Mouse (Mus musculus) layer of hippocampus, postnatal 14 days (tissue): ENCODE measurements at regions not wholly inside any gene's neighbourhood (a gene's known extent, or its start where the extent isn't known, plus 50 kb on each side); places are given as distances from the start of the nearest gene placed in this dataset.

Source experiments
- DNase-seq, 2 experiments: peaks; one replicate each; pipeline ENCODE4 v3.0.0; 2021 to 2022; ENCODE audit warnings: low spot score in 2 of 2, mixed read lengths in 1 of 2

- no peak for DNase-seq
Measured at GRCm38 (mm10) chr4:54704696-54705095, 240.2 kb upstream of the Zfp462 start.

GRCm38 (mm10) chr4:54709751-54710150, 235.1 kb upstream of the Zfp462 start:
- DNase-seq = no peak

GRCm38 (mm10) chr4:54712929-54713328, 231.9 kb upstream of the Zfp462 start:
- no peak for DNase-seq

GRCm38 (mm10) chr4:54714612-54715342, 230.1 kb upstream of the Zfp462 start:
- DNase-seq = no peak

DNA sequence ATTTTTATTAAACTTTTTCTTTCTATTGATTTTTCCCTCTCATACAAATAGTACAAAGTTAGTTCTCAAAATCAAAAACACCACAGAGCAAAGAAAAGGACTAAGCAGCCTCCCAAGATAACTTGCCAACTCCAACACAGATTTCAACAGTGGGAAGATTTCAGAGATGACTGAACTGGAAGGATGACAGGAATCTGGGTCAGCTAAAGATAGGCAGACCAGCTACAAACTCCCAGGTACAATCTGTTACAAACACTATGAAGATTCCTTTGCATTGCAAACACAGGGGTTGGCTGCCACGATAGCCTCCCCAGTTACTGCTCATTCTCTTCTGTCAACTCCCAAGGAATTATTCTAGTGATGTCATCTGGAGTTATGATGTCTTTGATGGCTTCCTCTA, 226.8 kb upstream of the Zfp462 start:
- no peak for DNase-seq

- DNase-seq = no peak
Measured at GRCm38 (mm10) chr4:54739001-54739400, 205.8 kb upstream of the Zfp462 start.

- no peak for DNase-seq
Measured at GRCm38 (mm10) chr4:54751458-54751857, 193.4 kb upstream of the Zfp462 start.

- no peak for DNase-seq
Measured at GRCm38 (mm10) chr4:54756441-54756840, 188.4 kb upstream of the Zfp462 start.

DNA sequence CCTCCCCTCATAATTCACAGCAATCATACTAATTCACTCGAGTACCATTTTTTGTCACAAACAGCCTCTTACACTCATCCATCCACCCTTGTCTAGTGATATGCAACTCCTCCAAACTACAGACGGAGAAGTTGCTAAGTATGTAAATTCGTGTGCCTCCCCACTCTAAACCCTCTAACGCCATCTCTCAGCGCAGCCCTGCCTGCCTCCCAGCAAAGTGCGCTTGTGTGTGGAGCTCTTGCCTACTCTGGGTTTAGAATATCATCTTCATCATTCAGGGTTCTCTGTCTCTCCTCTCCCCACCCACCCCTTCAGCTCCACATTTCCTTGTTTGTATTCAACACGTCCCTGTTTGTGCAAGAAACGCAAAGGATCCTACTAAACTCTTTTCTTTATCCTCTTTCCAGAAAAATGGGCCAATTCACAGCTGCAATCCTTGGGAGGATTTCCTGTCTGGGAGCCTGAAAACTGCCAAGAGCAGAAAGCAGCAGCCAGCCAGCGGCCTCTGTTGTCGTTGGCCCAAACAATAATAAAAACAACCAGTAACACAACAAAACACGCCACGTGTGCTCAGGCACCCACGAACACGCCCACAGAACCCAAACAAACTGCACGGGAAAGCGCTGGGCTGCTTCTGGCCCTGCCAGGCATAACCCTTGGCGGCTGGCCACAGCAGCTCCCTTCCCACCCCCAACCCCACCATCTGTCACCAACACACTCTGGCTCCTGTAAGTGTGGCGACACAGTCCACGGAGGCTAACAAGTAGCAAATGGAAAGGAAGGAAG, 186.9 kb upstream of the Zfp462 start:
- DNase-seq = peak; percentile 32 to 60

DNA sequence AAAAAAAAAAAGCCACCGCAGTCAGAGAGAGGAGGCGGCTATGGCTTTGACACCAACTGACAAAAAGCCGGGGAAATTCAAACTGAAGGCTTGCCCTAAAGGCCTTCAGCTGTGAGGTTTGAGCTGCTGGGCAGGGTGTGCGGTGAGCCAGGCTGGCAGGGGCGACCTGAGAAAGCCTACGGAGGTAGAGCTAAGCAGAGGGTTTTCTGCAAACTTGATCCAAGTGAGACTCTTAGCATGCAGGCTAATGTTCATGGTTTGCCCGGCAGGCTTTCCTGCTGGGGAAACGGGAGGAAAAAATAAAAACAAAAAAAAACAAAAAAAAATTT, 186.4 kb upstream of the Zfp462 start:
- no peak for DNase-seq

GRCm38 (mm10) chr4:54761257-54761656, 183.6 kb upstream of the Zfp462 start:
- no peak for DNase-seq

- DNase-seq = peak in 1 of 2 experiments; percentile 62
Measured at GRCm38 (mm10) chr4:54765045-54765444, 179.8 kb upstream of the Zfp462 start.

GRCm38 (mm10) chr4:54767506-54768200, 177.2 kb upstream of the Zfp462 start:
- no peak for DNase-seq

- DNase-seq = no peak
Measured at GRCm38 (mm10) chr4:54768836-54769235, 176.0 kb upstream of the Zfp462 start.

DNA sequence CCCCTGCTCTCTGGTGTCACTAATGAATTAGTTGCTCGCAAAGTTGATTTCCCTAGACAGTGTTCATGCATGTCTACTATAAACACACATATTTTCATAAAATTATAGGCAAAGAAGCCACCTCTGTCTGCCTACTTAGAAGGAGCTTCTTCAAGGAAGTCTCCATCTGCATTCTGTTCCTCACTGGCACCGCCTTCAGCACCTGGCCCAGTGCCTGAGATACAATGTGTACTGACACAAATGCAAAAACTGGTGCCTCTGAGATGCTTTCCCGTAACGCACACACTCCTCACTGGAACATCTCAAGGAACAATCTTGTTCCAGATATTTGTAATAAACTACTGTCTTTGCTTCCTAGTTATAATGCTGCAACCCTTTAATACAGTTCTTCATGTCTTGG, 170.8 kb upstream of the Zfp462 start:
- DNase-seq = peak in 1 of 2 experiments; percentile 47

- no peak for DNase-seq
Measured at GRCm38 (mm10) chr4:54774717-54775116, 170.1 kb upstream of the Zfp462 start.

DNA sequence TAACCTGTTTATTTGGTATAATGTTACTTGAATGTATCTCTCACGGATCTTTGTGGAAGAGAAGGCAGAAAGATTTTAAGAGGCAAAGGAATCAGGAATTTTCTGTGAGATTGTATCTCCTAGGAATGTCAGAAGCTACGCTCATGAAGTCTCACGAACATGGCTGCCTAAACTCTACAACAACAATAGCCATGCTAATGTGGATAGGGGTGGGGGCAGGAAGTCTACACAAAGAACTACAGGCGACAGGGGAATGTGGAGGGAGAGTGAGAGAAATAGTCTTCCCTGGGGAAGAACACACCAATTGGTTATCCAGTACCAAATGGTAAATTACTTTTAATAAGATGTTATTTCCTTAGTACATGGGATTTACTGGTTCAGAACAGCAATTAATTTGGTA, 164.3 kb upstream of the Zfp462 start:
- no peak for DNase-seq

DNA sequence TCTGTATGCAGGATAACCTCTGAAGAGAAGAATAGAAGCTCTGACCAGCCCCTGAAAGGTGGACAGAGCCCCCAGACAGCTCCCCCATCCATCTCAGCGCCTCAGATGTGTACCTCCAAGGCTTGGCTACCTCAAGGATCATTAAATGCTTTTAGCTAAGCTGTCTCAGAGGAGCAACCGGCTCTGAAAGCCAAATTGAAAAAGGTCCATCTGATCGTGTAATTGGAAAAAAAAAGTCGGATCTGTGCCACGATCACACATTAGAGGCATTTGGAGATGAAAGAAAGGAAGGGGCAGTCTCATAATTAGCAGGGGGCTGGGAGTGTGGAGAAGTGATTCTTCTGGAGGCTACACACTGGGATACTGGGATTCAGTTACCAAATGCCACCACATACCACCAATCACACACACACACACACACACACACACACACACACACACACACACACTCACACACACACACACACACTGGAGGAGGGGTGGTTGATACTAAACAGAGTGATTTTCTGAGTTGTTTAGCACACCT, 153.6 kb upstream of the Zfp462 start:
- DNase-seq = peak; percentile 6 to 22

- no peak for DNase-seq
Measured at GRCm38 (mm10) chr4:54793857-54794256, 151.0 kb upstream of the Zfp462 start.

DNA sequence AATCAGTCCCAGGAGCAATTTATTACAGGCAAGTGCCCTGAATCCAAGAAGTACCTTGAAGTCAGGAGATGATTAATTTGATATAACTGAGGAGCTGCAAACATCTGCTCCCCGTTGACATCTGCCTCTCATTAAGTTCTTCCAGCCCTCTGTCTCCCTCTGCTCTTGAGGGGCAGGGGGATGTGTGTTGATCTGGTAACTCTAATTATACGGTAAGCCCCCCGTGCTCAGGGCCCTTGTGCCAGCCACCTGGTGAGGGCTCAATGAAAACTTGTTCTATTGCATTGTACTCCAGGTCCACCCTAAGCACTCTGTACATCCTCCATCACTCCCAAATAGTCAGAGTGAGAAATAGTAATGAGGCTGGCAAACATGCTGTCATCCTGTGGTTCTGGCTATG, 149.6 kb upstream of the Zfp462 start:
- no peak for DNase-seq

- no peak for DNase-seq
Measured at GRCm38 (mm10) chr4:54798523-54798922, 146.3 kb upstream of the Zfp462 start.

DNA sequence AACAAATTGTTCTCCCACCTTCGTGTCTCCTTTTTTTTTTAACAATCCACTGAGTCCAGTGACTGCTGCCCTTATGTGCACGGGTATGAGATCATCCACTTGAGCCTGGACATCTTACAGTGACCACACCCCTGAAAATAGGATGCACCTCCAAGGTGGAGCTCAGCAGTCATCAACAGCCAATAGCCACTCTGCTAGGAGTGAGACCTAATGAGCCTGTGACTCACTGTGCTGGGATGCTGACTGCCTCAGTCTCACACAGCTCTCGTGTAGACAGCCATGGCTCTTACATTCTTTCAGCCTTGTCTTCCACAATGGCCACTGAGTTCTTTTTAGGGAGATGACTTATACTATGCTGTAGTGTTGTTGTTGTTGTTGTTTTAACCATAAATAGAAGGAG, 133.7 kb upstream of the Zfp462 start:
- no peak for DNase-seq
